Mouse (Mus musculus): ENCODE data around the gene St6galnac3. TPM values are rescaled to one million over a fixed set of nuclear protein-coding genes. Genes with fewer than 3 reads are reported as not detected.

Gene St6galnac3
- polyA plus RNA-seq, 2 experiments from 2014 or later, result 44.8 to 46.3 TPM

DNA sequence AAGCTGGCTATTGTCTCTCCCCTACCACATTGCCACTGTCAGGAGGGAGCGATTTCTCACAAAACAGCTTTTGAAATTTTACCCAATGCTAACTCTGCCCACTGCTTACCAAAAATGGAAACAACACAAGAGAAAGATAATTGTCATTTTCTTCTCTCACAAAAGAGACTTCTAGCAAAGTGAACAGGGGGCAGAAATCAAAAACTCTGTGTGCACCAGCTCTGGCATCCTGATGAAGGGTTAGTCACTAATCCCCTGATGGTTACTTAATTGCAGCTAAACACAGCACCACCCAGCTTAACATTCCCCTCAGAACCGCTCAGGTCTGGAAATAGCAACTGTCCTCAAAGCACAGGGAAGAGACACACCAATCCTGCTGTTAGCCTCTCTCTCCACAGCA lies 144.3 kb downstream of the St6galnac3 start:
- no peak for ATAC-seq

DNA sequence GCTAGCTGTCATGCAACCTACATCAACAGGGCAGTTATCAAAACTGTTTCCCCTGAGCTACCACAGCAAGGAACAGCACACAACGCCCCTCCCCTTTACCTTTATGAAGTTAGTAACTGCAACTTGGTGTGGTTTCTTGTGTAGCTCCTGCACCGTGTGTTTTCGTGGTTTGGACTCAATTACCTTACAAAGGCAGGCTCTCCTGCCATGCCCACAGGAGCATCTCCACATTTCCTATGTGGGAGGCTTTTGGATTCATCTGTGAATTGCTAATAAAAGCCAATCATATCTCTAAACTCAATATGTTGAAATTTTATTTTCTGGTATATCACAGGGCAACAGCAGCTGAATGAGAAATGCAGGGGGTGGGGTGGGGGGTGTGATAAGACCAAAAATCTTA lies 144.8 kb downstream of the St6galnac3 start:
- ATAC-seq, result no peak

- ATAC-seq, result no peak
Measured at GRCm38 (mm10) chr3:153577286-153577685, 147.7 kb downstream of the St6galnac3 start.

- ATAC-seq, result peak; percentile 90
Measured at GRCm38 (mm10) chr3:153571152-153571551, 153.8 kb downstream of the St6galnac3 start.

DNA sequence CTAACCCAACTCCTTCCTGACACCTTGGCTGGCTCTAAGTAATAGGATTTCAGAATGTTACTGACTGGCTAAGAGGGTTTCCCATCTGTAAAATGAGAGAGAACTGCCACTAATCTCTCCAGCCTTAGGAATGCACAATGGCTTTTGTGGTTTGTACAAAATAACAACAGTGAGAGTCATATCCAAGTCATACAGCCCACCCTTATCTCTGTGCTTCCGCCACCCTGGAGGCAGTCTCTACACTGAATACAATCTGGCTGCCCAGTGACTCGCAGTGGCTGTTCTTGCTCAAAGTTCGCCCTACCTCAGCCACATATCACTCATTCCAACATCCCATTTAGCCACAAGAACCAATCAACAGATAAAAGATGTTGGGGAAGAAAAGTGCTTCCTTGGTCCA lies 156.2 kb downstream of the St6galnac3 start:
- ATAC-seq, result no peak

DNA sequence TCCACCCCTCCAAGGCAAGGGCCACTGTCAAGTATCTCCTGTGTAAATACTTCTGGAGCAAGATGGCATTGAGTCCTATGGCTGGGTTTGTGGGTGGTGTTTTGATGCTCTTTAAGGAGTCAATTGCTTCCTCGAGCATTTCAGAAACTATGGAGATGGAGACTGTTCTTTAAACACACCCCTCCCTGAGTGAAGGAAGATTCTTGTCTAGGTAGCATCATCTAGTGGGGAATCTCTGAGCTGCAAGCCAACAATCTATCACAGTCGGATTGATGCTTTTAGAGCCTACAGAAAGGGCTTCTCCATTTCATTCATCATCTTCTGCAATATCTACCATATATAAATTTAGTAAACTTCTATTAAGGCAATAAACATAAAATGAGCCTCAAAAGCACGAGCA lies 157.1 kb downstream of the St6galnac3 start:
- no peak for ATAC-seq

GRCm38 (mm10) chr3:153567512-153567911 lies 157.5 kb downstream of the St6galnac3 start:
- ATAC-seq, result no peak

- no peak for ATAC-seq
Measured at GRCm38 (mm10) chr3:153566100-153566499, 158.9 kb downstream of the St6galnac3 start.

DNA sequence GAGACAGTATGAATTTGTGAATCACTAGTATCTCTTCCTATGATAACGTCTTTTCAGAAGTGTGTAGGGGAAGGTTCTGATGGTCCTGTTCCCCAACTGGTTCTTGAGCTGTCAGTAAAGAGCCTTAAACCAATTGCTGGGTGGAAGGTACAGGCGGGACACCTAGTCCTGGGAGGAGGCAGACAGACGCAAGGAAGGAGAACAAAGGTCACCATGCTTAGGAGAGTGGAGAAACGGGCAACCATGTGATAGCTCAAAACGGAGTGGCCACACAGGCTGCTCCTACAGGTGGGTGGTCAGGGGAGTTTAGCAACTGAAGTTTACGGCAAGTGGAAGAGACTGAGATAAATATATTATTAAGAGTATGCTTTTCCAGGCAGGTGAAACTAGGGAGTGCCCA lies 164.1 kb downstream of the St6galnac3 start:
- no peak for ATAC-seq

GRCm38 (mm10) chr3:153559586-153559985 lies 165.4 kb downstream of the St6galnac3 start:
- ATAC-seq, result no peak

- no peak for ATAC-seq
Measured at GRCm38 (mm10) chr3:153556621-153557020, 168.4 kb downstream of the St6galnac3 start.

DNA sequence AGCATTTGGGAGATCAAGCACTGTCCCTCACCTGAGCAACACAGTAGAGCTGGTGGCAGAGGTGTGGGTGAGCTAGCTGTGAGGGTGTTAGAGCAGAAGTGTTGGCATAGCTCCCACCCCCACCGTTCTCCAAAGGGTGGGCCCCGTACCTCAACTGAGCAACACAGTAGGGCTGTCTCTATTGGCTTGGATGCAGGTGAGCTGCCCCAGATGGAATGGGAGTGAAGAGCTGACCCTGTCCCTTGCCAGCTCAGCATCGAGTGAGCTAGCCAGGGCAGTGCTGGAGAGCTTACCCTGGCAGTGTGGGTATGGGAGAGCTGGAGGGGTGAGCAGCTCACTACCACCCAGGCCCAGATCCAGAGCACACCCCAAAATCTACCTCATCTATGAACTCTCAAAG lies 171.3 kb downstream of the St6galnac3 start:
- no peak for ATAC-seq

DNA sequence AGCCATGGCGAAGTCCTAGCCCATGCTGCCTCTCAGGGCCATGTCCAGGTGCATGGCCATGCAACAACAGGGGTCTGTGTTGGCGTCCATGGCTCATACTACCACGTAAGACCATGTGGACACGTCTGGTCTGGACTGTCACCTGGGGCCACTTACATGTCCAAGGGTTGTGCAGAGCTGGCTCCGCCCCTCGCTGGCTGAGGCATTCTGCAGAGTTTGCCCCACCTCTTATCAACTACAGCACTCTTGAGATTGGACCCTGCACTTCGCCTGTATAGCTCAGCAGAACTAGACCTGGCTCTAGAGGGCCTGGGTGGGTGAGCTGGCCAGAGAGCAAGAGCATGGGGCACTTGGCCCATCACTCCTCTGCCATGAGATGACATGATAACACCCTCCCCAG lies 171.7 kb downstream of the St6galnac3 start:
- ATAC-seq, result no peak

GRCm38 (mm10) chr3:153546936-153547683 lies 177.9 kb downstream of the St6galnac3 start:
- no peak for ATAC-seq

DNA sequence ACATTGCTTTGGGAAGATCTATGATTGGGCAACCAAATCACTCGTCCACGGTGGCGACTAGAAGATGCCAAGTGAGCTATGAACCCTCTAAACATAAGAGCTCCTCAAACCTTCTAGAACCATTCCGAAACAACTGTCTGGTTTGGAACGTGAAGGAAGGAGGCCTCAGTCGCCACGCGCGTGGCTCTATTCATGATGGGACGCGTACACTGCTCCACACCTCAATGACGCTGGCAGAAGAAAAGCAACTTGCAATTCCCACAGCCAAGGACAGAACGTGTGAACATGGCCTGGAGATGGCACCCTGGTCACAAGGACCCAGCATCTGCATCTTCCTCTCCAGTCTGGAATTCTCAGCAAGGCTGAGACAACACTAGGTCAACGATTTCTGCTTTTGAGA lies 185.1 kb downstream of the St6galnac3 start:
- ATAC-seq, result no peak

- no peak for ATAC-seq
Measured at GRCm38 (mm10) chr3:153538396-153538795, 186.6 kb downstream of the St6galnac3 start.

DNA sequence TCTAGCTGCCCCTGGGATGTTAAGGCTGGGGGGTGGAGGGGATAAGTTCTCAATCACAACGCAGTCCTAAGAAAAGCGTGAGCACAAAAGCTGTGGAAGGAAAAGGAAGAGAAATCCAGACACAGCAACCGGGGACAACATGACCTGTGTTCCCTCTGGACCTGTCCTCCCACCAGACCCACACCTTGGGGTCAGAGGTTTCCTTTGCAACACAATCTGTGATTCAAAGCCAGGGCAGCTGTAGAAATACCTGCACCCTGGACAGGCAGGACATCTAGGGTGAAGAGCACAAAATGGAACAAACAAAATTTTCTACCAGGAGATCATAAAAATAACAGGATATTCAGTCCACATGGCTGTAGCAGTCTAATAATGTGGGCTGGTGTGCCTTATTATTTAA lies 187.5 kb downstream of the St6galnac3 start:
- ATAC-seq, result no peak

DNA sequence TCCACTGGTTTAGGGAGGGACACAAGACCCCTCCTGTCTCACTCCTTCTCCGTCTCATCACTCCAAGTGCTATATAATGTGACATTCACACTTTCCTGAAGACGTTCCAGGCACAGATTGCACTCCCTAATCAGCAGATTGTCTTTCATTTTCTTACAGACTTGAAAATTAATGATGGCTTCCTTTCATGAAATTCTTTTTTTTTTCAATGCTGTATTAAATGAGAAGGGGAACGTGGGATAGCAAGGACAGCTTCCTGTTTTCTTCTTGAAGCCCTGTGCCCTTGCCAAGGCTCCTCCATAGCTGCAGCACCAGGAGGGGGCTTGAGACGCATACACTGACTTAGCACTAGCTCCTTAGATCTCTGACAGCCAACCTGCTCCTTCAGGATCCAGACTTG lies 188.7 kb downstream of the St6galnac3 start:
- no peak for ATAC-seq

- no peak for ATAC-seq
Measured at GRCm38 (mm10) chr3:153529174-153529573, 195.8 kb downstream of the St6galnac3 start.

GRCm38 (mm10) chr3:153525151-153525768 lies 199.7 kb downstream of the St6galnac3 start:
- no peak for ATAC-seq

GRCm38 (mm10) chr3:153516848-153517247 lies 208.1 kb downstream of the St6galnac3 start:
- no peak for ATAC-seq

- ATAC-seq, result no peak
Measured at GRCm38 (mm10) chr3:153513501-153514060, 211.4 kb downstream of the St6galnac3 start.

- no peak for ATAC-seq
Measured at GRCm38 (mm10) chr3:153512545-153512944, 212.4 kb downstream of the St6galnac3 start.

GRCm38 (mm10) chr3:153511151-153511580 lies 213.8 kb downstream of the St6galnac3 start:
- no peak for ATAC-seq
